Mouse (Mus musculus): ENCODE measurements around the gene Tmem39b. TPM values are rescaled to one million over a fixed set of nuclear protein-coding genes. Genes with fewer than 3 reads are reported as not detected.
"Not testable (repeated sequence)": the region's sequence is repeated elsewhere in the genome, so short reads cannot be mapped to it uniquely, and the experiment has no call there.

The Tmem39b gene
- total RNA-seq, 2 experiments from 2014 or later = 14.5 to 14.9 TPM

DNA sequence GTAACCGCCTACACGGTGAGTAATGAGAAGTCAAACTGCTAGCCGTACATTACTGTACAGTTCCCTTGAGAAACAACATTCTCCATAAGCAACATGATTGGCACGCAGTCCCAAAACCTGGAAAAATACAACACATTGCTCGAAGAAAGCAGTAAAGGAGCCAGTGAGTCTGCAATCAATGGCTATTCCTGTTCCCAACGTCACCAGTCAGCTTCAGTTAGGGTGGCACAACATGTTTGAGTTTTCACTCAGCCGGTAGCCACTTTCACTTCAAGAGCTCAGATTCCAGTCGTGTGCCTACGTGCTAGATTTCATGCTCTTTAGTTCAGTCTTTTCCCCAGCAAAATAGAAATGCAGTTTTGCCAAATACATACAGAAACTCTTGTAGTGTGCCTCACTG is 19.7 kb upstream of the Tmem39b start:
- no peak for DNase-seq (ENCODE audit: extremely low spot score in 1 of 2, low spot score in 2 of 2)
- Histone ChIP-seq H3K27ac (peak overlapping the region; percentile 51), H3K4me3 (no peak overlapping the region)
- intact Hi-C loops (cut with DNase I) = no loop called here
- TF ChIP-seq CTCF (IDR thresholded peaks at IDR 0.05) = no peak

DNA sequence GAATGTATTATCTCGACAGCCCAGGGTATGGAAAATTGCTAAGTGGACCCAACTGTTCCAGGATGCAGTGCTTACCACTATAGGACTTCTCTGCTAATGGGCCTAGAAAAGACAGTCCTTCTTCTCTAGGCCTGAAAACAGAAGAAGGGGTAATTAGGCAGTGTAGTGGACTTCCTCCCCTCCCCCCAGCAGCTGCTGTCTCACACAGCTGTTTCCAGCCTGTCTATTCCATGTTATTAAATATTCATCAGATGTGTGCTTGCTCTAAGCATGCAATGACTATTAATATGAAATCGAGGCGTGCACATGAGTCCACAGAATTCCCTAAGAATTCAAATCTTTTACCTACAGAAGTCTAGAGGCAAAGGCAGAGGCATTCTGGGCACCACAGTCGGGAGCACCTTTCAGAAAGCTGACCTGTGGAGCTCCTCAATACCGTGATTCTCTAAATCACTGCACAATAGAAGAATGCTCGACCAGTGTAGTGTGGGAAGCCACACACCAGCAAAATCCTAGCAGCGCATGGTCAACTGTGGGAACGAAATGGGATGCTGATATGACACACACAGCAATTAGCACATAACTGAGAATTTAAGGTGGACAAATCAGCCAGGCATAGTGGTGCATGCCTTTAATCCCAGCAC is 13.0 kb upstream of the Tmem39b start:
- peak overlapping the region; percentile 42; the same call in 1 of the 2 replicates for H3K27ac ChIP-seq
- no peak for TF ChIP-seq CTCF (IDR thresholded peaks at IDR 0.05)
- H3K4me3 ChIP-seq = no peak overlapping the region
- no peak for DNase-seq (ENCODE audit: extremely low spot score in 1 of 2, low spot score in 2 of 2)
- intact Hi-C loops (cut with DNase I) = no loop called here

DNA sequence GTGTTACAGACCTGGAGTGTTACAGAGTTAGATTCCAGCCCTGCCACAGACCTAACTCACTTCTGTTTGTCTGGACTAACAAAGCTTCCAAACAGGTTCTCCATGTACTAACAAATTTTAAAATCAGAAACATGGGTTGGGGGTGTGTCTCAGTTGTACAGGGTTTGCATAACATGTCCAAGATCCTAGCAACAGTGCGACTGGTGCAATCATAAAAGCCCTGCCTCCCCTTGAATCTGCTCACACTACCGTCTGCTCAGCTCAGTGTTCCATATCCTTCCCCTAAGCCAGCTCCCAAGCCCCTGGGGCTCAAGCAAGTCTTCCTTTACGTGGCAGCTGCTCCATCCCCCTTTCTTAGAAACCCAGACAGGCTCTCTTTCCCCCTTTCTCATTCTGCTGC is 10.1 kb upstream of the Tmem39b start:
- Histone ChIP-seq H3K4me3 (no peak overlapping the region), H3K27ac (peak overlapping the region; percentile 36; the same call in 1 of the 2 replicates)
- no peak for TF ChIP-seq CTCF (IDR thresholded peaks at IDR 0.05)
- intact Hi-C loops (cut with DNase I) = no loop called here
- DNase-seq (ENCODE audit: extremely low spot score in 1 of 2, low spot score in 2 of 2) = no peak

DNA sequence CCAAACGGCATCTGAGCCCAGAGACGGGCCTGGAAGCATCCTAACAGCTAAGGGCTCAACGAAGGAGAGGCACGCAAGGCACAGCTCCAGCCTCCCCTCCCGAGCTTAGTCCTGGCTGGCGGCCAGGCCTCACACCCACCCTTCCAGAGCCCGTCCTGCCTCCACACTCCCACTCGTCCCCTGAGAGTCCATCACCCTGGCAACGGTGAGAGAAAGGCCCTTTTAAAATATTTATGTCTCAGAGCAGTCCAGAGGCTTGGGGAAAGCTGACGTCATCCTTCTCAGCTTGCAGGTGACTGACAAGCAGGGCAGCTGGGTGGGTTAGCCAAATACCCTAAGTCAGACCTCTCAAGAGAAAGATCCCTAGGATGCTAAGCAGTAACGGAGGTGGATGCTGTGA is 5.8 kb upstream of the Tmem39b start:
- peak; percentile 80 to 84 for DNase-seq (ENCODE audit: extremely low spot score in 1 of 2, low spot score in 2 of 2)
- no peak overlapping the region for H3K4me3 ChIP-seq
- no peak for TF ChIP-seq CTCF (IDR thresholded peaks at IDR 0.05)
- intact Hi-C loops (cut with DNase I) = loop anchor here (1.0 to 5.0 kb wide), 3 partner anchors 40 to 385 kb away; partner anchors contain the start of gene Khdrbs1
- peak overlapping the region; percentile 87 for H3K27ac ChIP-seq

DNA sequence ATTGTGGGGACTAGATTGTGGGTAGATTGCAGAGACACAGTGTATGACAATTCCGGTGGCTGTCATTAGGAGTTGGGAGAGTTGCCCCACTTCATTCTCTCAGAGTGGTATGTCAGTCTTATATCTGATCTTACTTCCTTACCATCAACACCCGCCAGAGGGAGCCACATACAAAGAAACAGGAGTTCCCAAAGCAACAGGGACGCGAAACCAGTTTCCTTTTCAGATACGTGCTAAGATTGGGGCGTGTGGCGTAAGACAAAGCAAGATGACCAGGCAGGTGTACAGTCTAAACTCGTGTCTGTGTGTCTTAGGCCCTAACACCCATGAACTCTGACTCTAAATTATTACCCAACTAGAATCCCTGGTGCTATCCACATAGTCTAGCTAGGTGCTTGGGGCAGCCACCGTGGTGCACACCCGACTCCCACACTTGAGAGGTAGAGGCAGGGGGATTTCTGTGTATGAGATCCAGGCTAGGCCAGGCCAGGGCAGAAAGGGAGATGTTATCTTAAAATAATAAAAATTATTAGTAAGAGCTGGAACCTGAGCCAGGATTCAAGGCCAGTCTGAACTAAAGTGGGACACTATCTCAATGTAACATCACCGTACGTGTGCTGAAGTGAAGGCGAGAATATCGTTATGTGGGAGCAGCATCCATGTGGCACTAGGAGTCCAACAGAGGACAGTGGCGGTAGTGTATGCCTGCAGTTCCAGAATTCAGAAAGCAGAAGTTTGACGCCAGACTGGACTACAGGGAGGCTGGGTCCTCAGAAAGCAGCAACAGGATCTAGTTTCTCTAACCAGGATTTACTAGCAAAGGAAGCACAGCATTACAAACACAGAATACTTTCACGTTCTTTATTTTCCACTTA is 5.1 kb upstream of the Tmem39b start:
- TF ChIP-seq CTCF (IDR thresholded peaks at IDR 0.05) = peak; percentile 85
- peak; percentile 84 to 85 for DNase-seq (ENCODE audit: extremely low spot score in 1 of 2, low spot score in 2 of 2)
- Histone ChIP-seq H3K4me3 (no peak overlapping the region), H3K27ac (peak overlapping the region; percentile 87)
- intact Hi-C loops (cut with DNase I) = loop anchor here (1.0 to 5.0 kb wide), 4 partner anchors 41 to 386 kb away; partner anchors contain the start of gene Khdrbs1

DNA sequence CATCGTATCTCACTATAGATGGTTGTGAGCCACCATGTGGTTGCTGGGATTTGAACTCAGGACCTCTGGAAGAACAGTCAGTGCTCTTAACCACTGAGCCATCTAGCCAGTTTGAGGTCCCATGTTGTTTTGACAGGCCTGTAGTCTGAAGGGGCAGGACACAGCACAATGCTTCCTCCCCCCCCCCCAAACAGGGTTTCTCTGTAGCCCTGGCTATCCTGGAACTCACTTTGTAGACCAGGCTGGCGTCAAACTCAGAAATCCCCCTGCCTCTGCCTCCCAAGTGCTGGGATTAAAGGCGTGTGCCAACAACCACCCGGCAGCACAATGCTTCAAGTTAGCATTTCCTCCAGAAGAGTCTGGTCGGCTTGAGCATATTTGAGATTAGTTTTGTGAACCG is 4.0 kb upstream of the Tmem39b start:
- H3K4me3 ChIP-seq; DNase-seq (ENCODE audit: extremely low spot score in 1 of 2, low spot score in 2 of 2); H3K27ac ChIP-seq: not testable (repeated sequence)
- intact Hi-C loops (cut with DNase I) = loop anchor here (1.0 to 5.0 kb wide), 2 partner anchors 228 to 387 kb away; no protein-coding TSS in a partner anchor

DNA sequence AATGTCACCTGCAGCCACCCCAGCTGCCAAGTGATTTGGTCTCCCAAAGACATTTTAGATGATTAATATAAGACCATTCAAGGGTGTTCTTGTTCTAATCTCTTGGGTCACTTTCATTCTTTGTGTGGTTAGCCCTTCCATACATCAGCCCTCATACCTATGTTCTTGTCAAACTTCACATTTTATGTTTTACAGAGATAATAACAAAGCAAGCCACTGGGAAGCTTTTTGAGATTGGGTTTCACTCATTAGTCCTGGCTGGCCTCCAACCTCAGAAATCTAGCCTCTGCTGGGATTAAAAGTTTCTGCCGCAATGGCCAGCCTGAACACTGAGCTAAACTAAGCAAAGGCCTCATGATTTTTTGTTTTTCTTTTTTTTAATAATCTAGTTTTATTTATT is 3.6 kb upstream of the Tmem39b start:
- TF ChIP-seq CTCF (IDR thresholded peaks at IDR 0.05) = no peak
- Histone ChIP-seq H3K27ac (no peak overlapping the region), H3K4me3 (no peak overlapping the region)
- no peak for DNase-seq (ENCODE audit: extremely low spot score in 1 of 2, low spot score in 2 of 2)
- intact Hi-C loops (cut with DNase I) = loop anchor here (5.0 kb wide), 1 partner anchor 387 kb away; no protein-coding TSS in a partner anchor

DNA sequence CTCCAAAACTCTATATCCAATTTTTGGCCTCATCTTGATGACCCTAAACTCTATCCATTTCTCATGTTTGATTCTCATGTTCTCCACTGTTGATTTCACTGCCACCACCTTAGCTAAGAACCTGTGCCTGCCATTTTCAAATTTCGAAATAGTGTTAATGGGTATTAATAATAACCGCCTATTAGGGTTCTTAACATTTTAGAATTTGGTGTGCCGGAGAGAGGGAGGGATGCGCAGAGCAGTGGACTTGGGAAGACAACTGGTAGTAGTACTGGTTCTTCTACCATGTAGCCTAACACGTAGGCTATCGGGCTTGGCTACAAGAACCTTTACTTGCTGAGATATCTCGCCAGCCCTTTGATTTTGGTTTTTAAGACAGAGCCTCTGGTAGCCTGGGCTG is 553 bp upstream of the Tmem39b start:
- intact Hi-C loops (cut with DNase I) = no loop called here
- DNase-seq (ENCODE audit: extremely low spot score in 1 of 2, low spot score in 2 of 2) = no peak
- TF ChIP-seq CTCF (IDR thresholded peaks at IDR 0.05) = no peak
- peak overlapping the region; percentile 91 for H3K27ac ChIP-seq
- peak overlapping the region; percentile 76 for H3K4me3 ChIP-seq

DNA sequence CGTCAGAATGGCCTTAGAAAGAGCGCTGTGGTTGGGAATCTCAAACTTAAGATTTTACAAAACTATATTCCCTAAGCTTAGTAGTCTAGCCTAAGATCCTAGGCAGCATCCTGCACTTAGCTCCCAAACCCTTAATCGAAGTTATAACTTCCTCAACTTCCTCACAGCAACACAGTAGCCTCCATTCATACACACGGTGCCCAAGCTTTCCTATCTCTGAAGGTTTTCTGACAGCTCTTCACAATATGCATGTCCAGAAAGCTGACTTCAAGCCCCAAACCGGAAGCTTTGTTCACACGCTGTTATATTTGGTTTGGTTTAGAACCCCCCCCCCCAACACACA is 852 bp downstream of the Tmem39b start:
- H3K4me3 ChIP-seq = peak overlapping the region; percentile 76

DNA sequence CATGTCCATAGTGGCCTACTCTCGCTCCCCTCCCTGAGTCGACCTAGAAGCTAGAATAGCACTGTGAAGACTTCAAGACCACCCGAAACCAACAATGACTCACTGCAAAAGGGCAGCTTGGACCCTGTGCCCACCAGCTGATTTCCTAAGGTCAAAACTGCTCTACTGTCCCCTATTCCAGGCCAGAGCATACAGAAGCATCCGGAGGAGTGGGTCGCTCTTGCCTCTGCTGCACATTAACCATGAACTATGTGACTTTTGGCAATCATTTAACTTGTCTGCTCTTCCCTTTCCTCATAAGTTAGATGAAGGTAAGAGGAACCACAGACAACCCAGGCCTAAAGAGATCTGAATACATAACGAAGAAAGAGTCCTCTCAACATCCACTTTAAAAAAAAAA is 12.1 kb downstream of the Tmem39b start:
- intact Hi-C loops (cut with DNase I) = no loop called here
- no peak overlapping the region for H3K27ac ChIP-seq
- H3K4me3 ChIP-seq = no peak overlapping the region
- no peak for DNase-seq (ENCODE audit: extremely low spot score in 1 of 2, low spot score in 2 of 2)
- TF ChIP-seq CTCF (IDR thresholded peaks at IDR 0.05) = no peak

More for the DNA sequence above, 852 bp downstream of the Tmem39b start:
- intact Hi-C loops (cut with DNase I) = loop anchor here (1.0 kb wide), 1 partner anchor 23 kb away; the partner anchor contains the start of gene Kpna6
- DNase-seq (ENCODE audit: extremely low spot score in 1 of 2, low spot score in 2 of 2) = no peak
- no peak overlapping the region for H3K27ac ChIP-seq
- no peak for TF ChIP-seq CTCF (IDR thresholded peaks at IDR 0.05)

DNA sequence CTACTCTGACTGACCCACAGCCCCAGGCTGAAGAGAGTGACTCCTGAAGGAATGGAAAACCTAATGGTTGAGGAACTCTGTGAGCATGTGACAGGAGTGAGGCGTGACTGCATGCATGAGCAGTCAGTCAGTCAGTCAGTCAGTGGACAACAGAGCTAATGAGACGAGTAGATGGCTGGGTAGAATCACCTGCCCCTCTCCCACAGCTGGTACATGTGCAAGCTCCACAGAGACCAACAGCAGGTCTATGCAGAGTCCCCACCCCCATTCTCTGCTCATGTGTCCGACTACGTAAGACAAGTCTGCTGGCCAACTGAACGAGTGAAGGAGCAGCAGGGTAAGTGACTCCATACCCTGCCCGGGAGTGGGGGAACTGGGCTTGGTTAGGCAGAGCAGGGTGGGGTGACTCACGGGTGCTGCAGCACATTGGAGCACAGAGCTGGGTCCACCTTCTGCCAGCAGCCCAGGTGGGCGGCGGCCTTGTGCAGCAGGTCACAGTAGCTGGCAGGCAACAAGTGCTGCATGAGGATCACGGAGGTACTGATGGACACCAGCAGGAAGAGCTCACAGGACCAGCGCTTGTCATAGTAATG is 12.6 kb downstream of the Tmem39b start:
- Histone ChIP-seq H3K27ac (no peak overlapping the region), H3K4me3 (no peak overlapping the region)
- no peak for TF ChIP-seq CTCF (IDR thresholded peaks at IDR 0.05)
- no peak for DNase-seq (ENCODE audit: extremely low spot score in 1 of 2, low spot score in 2 of 2)
- intact Hi-C loops (cut with DNase I) = no loop called here

DNA sequence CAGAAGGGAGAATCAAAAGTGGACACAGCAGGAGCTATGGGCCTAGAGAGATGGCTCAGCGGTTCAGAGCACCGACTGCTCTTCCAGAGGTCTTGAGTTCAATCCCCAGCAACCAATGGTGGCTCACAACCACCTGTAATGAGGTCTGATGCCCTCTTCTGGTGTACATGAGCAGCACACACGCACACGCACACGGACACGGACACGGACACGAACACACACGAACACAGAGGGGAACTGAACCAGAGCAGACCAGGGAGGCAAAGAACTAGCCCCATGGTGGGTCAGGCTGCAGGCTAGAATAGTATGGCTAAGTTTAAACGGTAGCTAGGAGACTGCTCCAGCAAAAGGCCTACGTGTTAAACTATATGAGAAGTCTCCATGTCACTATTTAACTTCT is 14.8 kb downstream of the Tmem39b start:
- no peak for DNase-seq (ENCODE audit: extremely low spot score in 1 of 2, low spot score in 2 of 2)
- TF ChIP-seq CTCF (IDR thresholded peaks at IDR 0.05) = no peak
- Histone ChIP-seq H3K27ac (no peak overlapping the region), H3K4me3 (no peak overlapping the region)
- intact Hi-C loops (cut with DNase I) = no loop called here
